Mouse (Mus musculus): ENCODE data around the gene Ubxn1. TPM values are rescaled to one million over a fixed set of nuclear protein-coding genes. Genes with fewer than 3 reads are reported as not detected.

Ubxn1 gene
- total RNA-seq, 1 experiment, result 220 TPM

- peak within 1 kb of the TSS; percentile 91 for H3K9ac ChIP-seq (ENCODE audit: insufficient read depth, low read depth, low read length, poor library complexity, severe bottlenecking)
- TF ChIP-seq MAFK (IDR thresholded peaks at IDR 0.05; ENCODE audit: insufficient read depth, low read depth, low read length), result no peak
- no peak for TF ChIP-seq ZC3H11A (IDR thresholded peaks at IDR 0.05; ENCODE audit: borderline replicate concordance, low read depth, low read length)
- TF ChIP-seq CHD2 (IDR thresholded peaks at IDR 0.05; ENCODE audit: low read depth, low read length), result no peak
- TF ChIP-seq HCFC1 (IDR thresholded peaks at IDR 0.05; ENCODE audit: borderline replicate concordance, insufficient read depth, low read length), result peak; percentile 54; the same call in 1 of the 2 replicates
- TF ChIP-seq ZNF384 (IDR thresholded peaks at IDR 0.05; ENCODE audit: low read depth, low read length), result no peak
- peaks cover 21% of the 10 kb centered on the region for H3K36me3 ChIP-seq (ENCODE audit: control insufficient read depth, insufficient read depth, low read length, poor library complexity, severe bottlenecking)
- peak within 1 kb of the TSS; percentile 96 to 100 for H3K4me3 ChIP-seq (ENCODE audit: insufficient read depth in 1 of 2, low read depth in 1 of 2, low read length in 2 of 2, poor library complexity in 1 of 2, severe bottlenecking in 1 of 2)
- in situ Hi-C loops (cut with MboI; ENCODE audit: low sequenced_read_pairs in 2 of 2, unreplicated experiment in 2 of 2), result no loop called here
- peak; percentile 95 for DNase-seq (ENCODE audit: low read depth, low spot score)
- peaks cover 2 to 4% of the 10 kb centered on the region in 2 experiments; a peak in 1 of 4 replicates for H3K4me1 ChIP-seq (ENCODE audit: control insufficient read depth in 2 of 2, insufficient read depth in 2 of 2, low read length in 2 of 2, poor library complexity in 1 of 2)
- peak within 1 kb of the TSS; percentile 91 for H3K27ac ChIP-seq (ENCODE audit: insufficient read depth, low read depth, low read length, poor library complexity, severe bottlenecking)
- H3K9me3 ChIP-seq (ENCODE audit: control insufficient read depth, insufficient read depth, low read depth, low read length), result no peaks in the 10 kb centered on the region
Observed at GRCm38 (mm10) chr19:8897865-8898495, 26.7 kb downstream of the Ubxn1 start, which contains the start of gene Ganab. TSS of gene Ganab (plus strand) at chr19:8898071.

GRCm38 (mm10) chr19:8898576-8898975 lies 27.3 kb downstream of the Ubxn1 start:
- Histone ChIP-seq H3K4me3 (ENCODE audit: insufficient read depth in 1 of 2, low read depth in 1 of 2, low read length in 2 of 2, poor library complexity in 1 of 2, severe bottlenecking in 1 of 2) (peak overlapping the region; percentile 96 to 100), H3K27ac (ENCODE audit: insufficient read depth, low read depth, low read length, poor library complexity, severe bottlenecking) (peak overlapping the region; percentile 91), H3K9me3 (ENCODE audit: control insufficient read depth, insufficient read depth, low read depth, low read length) (no peaks in the 10 kb centered on the region), H3K4me1 (ENCODE audit: control insufficient read depth in 2 of 2, insufficient read depth in 2 of 2, low read length in 2 of 2, poor library complexity in 1 of 2) (peaks cover 2 to 4% of the 10 kb centered on the region in 2 experiments; a peak in 1 of 4 replicates), H3K9ac (ENCODE audit: insufficient read depth, low read depth, low read length, poor library complexity, severe bottlenecking) (peak overlapping the region; percentile 91), H3K36me3 (ENCODE audit: control insufficient read depth, insufficient read depth, low read length, poor library complexity, severe bottlenecking) (peaks cover 25% of the 10 kb centered on the region)
- no peak for DNase-seq (ENCODE audit: low read depth, low spot score)
- in situ Hi-C loops (cut with MboI; ENCODE audit: low sequenced_read_pairs in 2 of 2, unreplicated experiment in 2 of 2), result no loop called here
- TF ChIP-seq CHD2 (IDR thresholded peaks at IDR 0.05; ENCODE audit: low read depth, low read length) (0 out of 2 replicates have a peak, but pooled peaks have one; percentile 26), ZC3H11A (IDR thresholded peaks at IDR 0.05; ENCODE audit: borderline replicate concordance, low read depth, low read length) (no peak), MAFK (IDR thresholded peaks at IDR 0.05; ENCODE audit: insufficient read depth, low read depth, low read length) (no peak), HCFC1 (IDR thresholded peaks at IDR 0.05; ENCODE audit: borderline replicate concordance, insufficient read depth, low read length) (no peak), ZNF384 (IDR thresholded peaks at IDR 0.05; ENCODE audit: low read depth, low read length) (no peak)

GRCm38 (mm10) chr19:8899079-8899478 lies 27.8 kb downstream of the Ubxn1 start:
- Histone ChIP-seq H3K4me3 (ENCODE audit: insufficient read depth in 1 of 2, low read depth in 1 of 2, low read length in 2 of 2, poor library complexity in 1 of 2, severe bottlenecking in 1 of 2) (peak overlapping the region; percentile 96 to 100; a peak in 3 of 4 replicates), H3K4me1 (ENCODE audit: control insufficient read depth in 2 of 2, insufficient read depth in 2 of 2, low read length in 2 of 2, poor library complexity in 1 of 2) (0 out of 4 replicates have a peak, but pooled peaks cover 0 to 4% of the 10 kb centered on the region in 2 experiments), H3K36me3 (ENCODE audit: control insufficient read depth, insufficient read depth, low read length, poor library complexity, severe bottlenecking) (peaks cover 25% of the 10 kb centered on the region), H3K27ac (ENCODE audit: insufficient read depth, low read depth, low read length, poor library complexity, severe bottlenecking) (no peak overlapping the region), H3K9ac (ENCODE audit: insufficient read depth, low read depth, low read length, poor library complexity, severe bottlenecking) (peak overlapping the region; percentile 91; the same call in 1 of the 2 replicates), H3K9me3 (ENCODE audit: control insufficient read depth, insufficient read depth, low read depth, low read length) (no peaks in the 10 kb centered on the region)
- DNase-seq (ENCODE audit: low read depth, low spot score), result no peak
- in situ Hi-C loops (cut with MboI; ENCODE audit: low sequenced_read_pairs in 2 of 2, unreplicated experiment in 2 of 2), result no loop called here
- no peak for TF ChIP-seq CHD2 (IDR thresholded peaks at IDR 0.05; ENCODE audit: low read depth, low read length)
- TF ChIP-seq HCFC1 (IDR thresholded peaks at IDR 0.05; ENCODE audit: borderline replicate concordance, insufficient read depth, low read length), result no peak
- no peak for TF ChIP-seq ZNF384 (IDR thresholded peaks at IDR 0.05; ENCODE audit: low read depth, low read length)
- TF ChIP-seq MAFK (IDR thresholded peaks at IDR 0.05; ENCODE audit: insufficient read depth, low read depth, low read length), result no peak
- TF ChIP-seq ZC3H11A (IDR thresholded peaks at IDR 0.05; ENCODE audit: borderline replicate concordance, low read depth, low read length), result no peak

GRCm38 (mm10) chr19:8903412-8903811 lies 32.1 kb downstream of the Ubxn1 start:
- H3K9me3 ChIP-seq (ENCODE audit: control insufficient read depth, insufficient read depth, low read depth, low read length), result no peaks in the 10 kb centered on the region
- no peak for DNase-seq (ENCODE audit: low read depth, low spot score)
- no peaks in the 10 kb centered on the region for H3K4me1 ChIP-seq (ENCODE audit: control insufficient read depth in 2 of 2, insufficient read depth in 2 of 2, low read length in 2 of 2, poor library complexity in 1 of 2)
- in situ Hi-C loops (cut with MboI; ENCODE audit: low sequenced_read_pairs in 2 of 2, unreplicated experiment in 2 of 2), result loop anchor here in 1 of 2 experiments (25.0 kb wide), 1 partner anchor 1709 kb away; the partner anchor contains the start of genes Ddb1 and Tkfc
- H3K36me3 ChIP-seq (ENCODE audit: control insufficient read depth, insufficient read depth, low read length, poor library complexity, severe bottlenecking), result peaks cover 37% of the 10 kb centered on the region
- no peak overlapping the region for H3K4me3 ChIP-seq (ENCODE audit: insufficient read depth in 1 of 2, low read depth in 1 of 2, low read length in 2 of 2, poor library complexity in 1 of 2, severe bottlenecking in 1 of 2)
- no peak overlapping the region for H3K9ac ChIP-seq (ENCODE audit: insufficient read depth, low read depth, low read length, poor library complexity, severe bottlenecking)
- no peak overlapping the region for H3K27ac ChIP-seq (ENCODE audit: insufficient read depth, low read depth, low read length, poor library complexity, severe bottlenecking)
- TF ChIP-seq ZC3H11A (IDR thresholded peaks at IDR 0.05; ENCODE audit: borderline replicate concordance, low read depth, low read length), result no peak
- TF ChIP-seq ZNF384 (IDR thresholded peaks at IDR 0.05; ENCODE audit: low read depth, low read length), result no peak
- TF ChIP-seq MAFK (IDR thresholded peaks at IDR 0.05; ENCODE audit: insufficient read depth, low read depth, low read length), result no peak
- no peak for TF ChIP-seq HCFC1 (IDR thresholded peaks at IDR 0.05; ENCODE audit: borderline replicate concordance, insufficient read depth, low read length)
- no peak for TF ChIP-seq CHD2 (IDR thresholded peaks at IDR 0.05; ENCODE audit: low read depth, low read length)

Measured in ES-E14 (cell line).